Mouse (Mus musculus) heart, embryonic 11.5 days (tissue): ENCODE measurements around the gene Camk1. TPM values are rescaled to one million over a fixed set of nuclear protein-coding genes. Genes with fewer than 3 reads are reported as not detected.

Experiments used
- ATAC-seq: fragments of 200-750 bp; cut with Nextera tagmentation; replicated peaks from 2 replicates; pipeline ENCODE4 v1.8.0; 2017; ENCODE audit warnings: moderate library complexity; ENCODE audit not compliant: insufficient number of reproducible peaks, low FRiP score, low TSS enrichment
- H3K27ac ChIP-seq: fragments of 300-500 bp; sonication (generic); 2 replicates; pipeline ENCODE4 v1.5.1; 2014; ENCODE audit warnings: mild to moderate bottlenecking, low read depth, low read length
- H3K27me3 ChIP-seq: fragments of 300-500 bp; sonication (generic); 2 replicates; pipeline ENCODE4 v1.6.1; 2014; ENCODE audit warnings: mild to moderate bottlenecking, low read length, mixed read lengths; ENCODE audit not compliant: control insufficient read depth, insufficient read depth
- H3K36me3 ChIP-seq: fragments of 300-500 bp; sonication (generic); 2 replicates; pipeline ENCODE4 v1.6.1; 2014; ENCODE audit warnings: mild to moderate bottlenecking, low read length, moderate library complexity, mixed read lengths; ENCODE audit not compliant: control insufficient read depth, insufficient read depth
- H3K4me1 ChIP-seq: fragments of 300-500 bp; sonication (generic); 2 replicates; pipeline ENCODE4 v1.6.1; 2014; ENCODE audit warnings: low read length; ENCODE audit not compliant: control insufficient read depth, insufficient read depth
- H3K4me2 ChIP-seq: fragments of 300-500 bp; sonication (generic); 2 replicates; pipeline ENCODE4 v1.6.1; 2014; ENCODE audit warnings: mild to moderate bottlenecking, moderate library complexity
- H3K4me3 ChIP-seq: fragments of 300-500 bp; sonication (generic); 2 replicates; pipeline ENCODE4 v1.5.1; 2014; ENCODE audit warnings: low read depth, low read length
- H3K9ac ChIP-seq: fragments of 300-500 bp; sonication (generic); 2 replicates; pipeline ENCODE4 v1.6.1; 2014; ENCODE audit warnings: mild to moderate bottlenecking, low read depth, low read length, moderate library complexity
- H3K9me3 ChIP-seq: fragments of 300-500 bp; sonication (generic); replicated peaks from 2 replicates; pipeline ENCODE4 v1.6.1; 2016; ENCODE audit warnings: low read length; ENCODE audit not compliant: control insufficient read depth
- WGBS: fragments of 180-500 bp; shearing (Covaris S2); extraction: QIAGEN DNeasy Blood & Tissue Kit; methylation state at CpG from one replicate; pipeline ENCODE4 v1.1.7; 2014; ENCODE audit not compliant: insufficient replicate concordance; 5-methylcytosine and 5-hydroxymethylcytosine counted together
- polyA plus RNA-seq: library from polyadenylated mRNA; unstranded; fragments of >200 nt; fragmentation: Nextera tagmentation; extraction: Ambion mirVana; gene quantifications from 2 replicates; pipeline ENCODE4 v1.2.1, GENCODE M21; 2014

Gene Camk1
- polyA plus RNA-seq, 1 experiment from 2014 or later, result 106 TPM

DNA sequence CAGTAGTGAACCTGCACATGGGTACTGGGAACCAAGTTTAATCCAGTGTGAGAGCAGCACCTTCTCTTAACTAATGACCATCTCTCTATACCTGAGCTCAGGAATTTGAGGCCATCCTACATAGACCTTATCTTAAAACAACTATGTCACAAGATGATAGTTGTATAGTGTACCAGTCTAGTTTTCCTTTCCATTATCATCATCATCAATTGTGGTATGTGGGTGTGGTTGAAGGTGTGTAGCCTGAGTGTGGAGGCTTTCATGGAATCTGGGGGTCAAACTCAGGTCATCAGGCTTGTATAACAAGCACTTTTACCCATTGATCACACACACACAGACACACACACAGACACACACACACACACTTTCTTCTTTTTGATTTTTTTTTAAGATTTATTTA is 6.8 kb upstream of the Camk1 start:
- Histone ChIP-seq H3K27ac (no peak overlapping the region), H3K4me3 (no peak overlapping the region), H3K4me1 (no peaks in the 10 kb centered on the region), H3K9ac (no peak overlapping the region), H3K4me2 (no peak overlapping the region), H3K36me3 (no peaks in the 10 kb centered on the region), H3K9me3 (no peaks in the 10 kb centered on the region), H3K27me3 (no peaks in the 10 kb centered on the region)
- no peak for ATAC-seq

DNA sequence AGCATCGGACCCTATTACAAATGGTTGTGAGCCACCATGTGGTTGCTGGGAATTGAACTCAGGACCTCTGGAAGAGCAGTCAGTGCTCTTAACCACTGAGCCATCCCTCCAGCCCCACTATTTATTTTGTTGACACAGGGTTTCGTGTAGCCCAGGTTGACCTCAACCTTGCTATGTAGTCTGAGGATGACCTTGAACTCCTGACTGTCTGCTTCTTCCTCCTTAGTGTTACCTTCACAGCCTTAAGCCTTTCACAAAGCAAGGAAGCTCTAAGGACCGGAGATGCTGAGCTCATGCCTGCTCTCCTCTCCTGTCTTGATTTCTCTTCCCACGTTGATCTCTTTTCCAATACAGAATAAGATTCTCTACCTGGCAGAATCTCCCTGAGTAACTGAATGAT is 3.1 kb upstream of the Camk1 start:
- H3K27me3 ChIP-seq, result no peaks in the 10 kb centered on the region
- H3K9ac ChIP-seq, result no peak overlapping the region
- H3K4me2 ChIP-seq, result no peak overlapping the region
- WGBS, result 68% methylated on average over 4 of the region's 4 CpGs
- no peaks in the 10 kb centered on the region for H3K9me3 ChIP-seq
- no peaks in the 10 kb centered on the region for H3K36me3 ChIP-seq
- no peak overlapping the region for H3K27ac ChIP-seq
- H3K4me3 ChIP-seq, result no peak overlapping the region
- ATAC-seq, result no peak
- peaks cover 19% of the 10 kb centered on the region for H3K4me1 ChIP-seq

GRCm38 (mm10) chr6:113344321-113344720 is 537 bp upstream of the Camk1 start:
- ATAC-seq, result no peak
- H3K9me3 ChIP-seq, result no peaks in the 10 kb centered on the region
- H3K27me3 ChIP-seq, result no peaks in the 10 kb centered on the region
- peak overlapping the region; percentile 92; the same call in 1 of the 2 replicates for H3K4me2 ChIP-seq
- whole genome bisulfite sequencing, result 58% methylated on average over 2 of the region's 2 CpGs
- H3K4me3 ChIP-seq, result no peak overlapping the region
- peaks cover 25% of the 10 kb centered on the region for H3K4me1 ChIP-seq
- peak overlapping the region; percentile 89 for H3K9ac ChIP-seq
- no peak overlapping the region for H3K27ac ChIP-seq
- H3K36me3 ChIP-seq, result no peaks in the 10 kb centered on the region

DNA sequence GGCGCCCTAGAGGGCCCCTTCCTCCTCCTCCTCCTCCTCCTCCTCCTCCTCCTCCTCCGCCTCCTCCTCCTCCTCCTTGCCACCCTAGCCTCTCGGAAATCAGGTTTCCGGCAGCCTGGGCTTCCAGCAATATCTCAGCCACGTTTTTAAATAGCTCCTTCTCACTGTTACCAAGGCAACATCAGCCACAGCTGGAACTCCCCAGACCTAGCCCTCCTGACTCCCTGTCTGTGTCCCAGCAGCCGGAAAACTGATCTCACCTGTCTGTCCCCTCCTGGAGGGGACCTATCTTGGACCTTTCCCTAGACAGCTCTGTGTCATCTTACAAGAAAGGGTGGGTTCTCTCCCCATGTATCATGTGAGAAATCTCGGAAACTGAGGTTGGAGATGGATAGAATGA is 1.5 kb downstream of the Camk1 start:
- Histone ChIP-seq H3K4me2 (peak overlapping the region; percentile 92), H3K27ac (peak overlapping the region; percentile 46; the same call in 1 of the 2 replicates), H3K9ac (0 out of 2 replicates have a peak overlapping the region, but pooled peaks have one; percentile 16), H3K36me3 (no peaks in the 10 kb centered on the region), H3K27me3 (no peaks in the 10 kb centered on the region), H3K9me3 (no peaks in the 10 kb centered on the region), H3K4me1 (peaks cover 25% of the 10 kb centered on the region), H3K4me3 (0 out of 2 replicates have a peak overlapping the region, but pooled peaks have one; percentile 71)
- WGBS, result 33% methylated on average over 4 of the region's 7 CpGs
- ATAC-seq, result no peak

DNA sequence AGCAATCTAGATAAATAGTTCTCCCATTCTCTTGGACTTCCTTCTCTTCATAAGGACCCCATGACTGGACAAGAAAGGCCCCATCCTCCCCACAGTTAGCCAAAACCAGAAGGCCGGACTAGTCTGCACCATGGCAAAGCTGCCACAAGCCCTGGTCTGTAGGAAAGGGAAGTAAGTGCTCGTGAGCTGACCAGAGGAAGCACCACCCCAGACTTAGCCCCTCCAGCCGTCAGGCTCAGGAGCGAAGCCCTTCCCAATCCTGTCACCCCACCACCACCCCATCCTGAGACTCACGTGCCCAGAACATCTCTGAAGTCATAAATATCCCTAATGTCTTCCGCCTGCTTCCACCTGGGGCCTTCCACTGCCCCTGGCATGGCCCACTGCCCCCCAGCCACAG is 2.2 kb downstream of the Camk1 start:
- H3K9ac ChIP-seq, result no peak overlapping the region
- H3K27me3 ChIP-seq, result no peaks in the 10 kb centered on the region
- no peak overlapping the region for H3K4me3 ChIP-seq
- H3K4me1 ChIP-seq, result peaks cover 25% of the 10 kb centered on the region
- WGBS, result 75% methylated on average over 6 of the region's 6 CpGs
- ATAC-seq, result no peak
- peak overlapping the region; percentile 35; the same call in 1 of the 2 replicates for H3K27ac ChIP-seq
- no peaks in the 10 kb centered on the region for H3K36me3 ChIP-seq
- no peaks in the 10 kb centered on the region for H3K9me3 ChIP-seq
- H3K4me2 ChIP-seq, result peak overlapping the region; percentile 34

DNA sequence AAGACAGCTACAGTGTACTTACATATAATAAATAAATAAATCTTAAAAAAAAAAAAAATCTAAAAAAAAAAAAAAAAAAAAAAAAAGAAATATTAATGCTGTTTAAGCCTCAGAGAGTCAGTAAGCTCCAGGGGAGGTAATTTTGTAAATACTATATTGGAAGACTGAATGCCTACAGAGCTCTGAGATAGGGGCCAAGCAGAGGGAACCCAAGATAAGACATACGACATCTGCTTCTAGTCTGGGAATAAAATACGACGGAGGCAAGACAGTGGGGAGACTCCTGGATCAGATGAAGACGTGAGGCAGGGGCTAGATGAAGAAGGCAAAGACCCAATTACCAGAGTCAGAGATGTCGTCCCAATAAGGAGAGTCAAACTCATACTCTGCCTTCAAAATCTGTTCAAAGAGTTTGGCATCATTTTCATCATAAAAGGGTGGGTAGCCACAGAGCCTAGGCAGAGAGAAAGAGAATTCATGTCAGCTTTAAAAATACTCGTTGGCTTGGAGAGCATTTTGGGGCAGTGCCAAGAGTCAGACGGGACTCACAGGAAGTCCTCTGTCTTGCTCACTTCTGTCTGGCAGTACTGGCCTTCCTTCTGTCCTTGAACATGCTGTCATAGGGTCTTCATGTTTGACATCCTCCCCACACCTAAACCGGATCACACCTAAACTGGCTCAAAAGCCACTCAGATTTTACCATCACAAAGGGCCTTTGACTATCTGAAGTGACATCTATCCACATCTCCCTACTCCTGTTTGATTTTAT is 6.7 kb downstream of the Camk1 start:
- 57% methylated on average over 8 of the region's 8 CpGs for WGBS
- Histone ChIP-seq H3K36me3 (peaks cover 10% of the 10 kb centered on the region; the same call in 1 of the 2 replicates), H3K4me1 (peaks cover 14% of the 10 kb centered on the region), H3K9ac (no peak overlapping the region), H3K4me3 (no peak overlapping the region), H3K4me2 (no peak overlapping the region), H3K27me3 (no peaks in the 10 kb centered on the region), H3K27ac (no peak overlapping the region), H3K9me3 (no peaks in the 10 kb centered on the region)
- ATAC-seq, result no peak

- H3K36me3 ChIP-seq, result peaks cover 13% of the 10 kb centered on the region
- no peak overlapping the region for H3K9ac ChIP-seq
- no peaks in the 10 kb centered on the region for H3K9me3 ChIP-seq
- H3K4me3 ChIP-seq, result no peak overlapping the region
- 71% methylated on average over 6 of the region's 6 CpGs for WGBS
- H3K27ac ChIP-seq, result no peak overlapping the region
- ATAC-seq, result no peak
- no peak overlapping the region for H3K4me2 ChIP-seq
- H3K4me1 ChIP-seq, result peaks cover 8% of the 10 kb centered on the region
- no peaks in the 10 kb centered on the region for H3K27me3 ChIP-seq
Observed at GRCm38 (mm10) chr6:113334216-113334615, 9.6 kb downstream of the Camk1 start.

GRCm38 (mm10) chr6:113333137-113333950 is 10.4 kb downstream of the Camk1 start:
- H3K36me3 ChIP-seq, result peaks cover 13% of the 10 kb centered on the region
- no peak overlapping the region for H3K4me2 ChIP-seq
- peak; percentile 31 for ATAC-seq

More at GRCm38 (mm10) chr6:113333137-113333950, 10.4 kb downstream of the Camk1 start:
- no peaks in the 10 kb centered on the region for H3K9me3 ChIP-seq
- H3K27ac ChIP-seq, result peak overlapping the region; percentile 73
- H3K4me3 ChIP-seq, result no peak overlapping the region
- H3K9ac ChIP-seq, result no peak overlapping the region
- peaks cover 8% of the 10 kb centered on the region for H3K4me1 ChIP-seq
- no peaks in the 10 kb centered on the region for H3K27me3 ChIP-seq
- WGBS, result 67% methylated on average over 14 of the region's 14 CpGs
